Mouse (Mus musculus) bone marrow, adult 2 months (tissue): Measurements from ENCODE around the gene Slc35g3.

ENCODE experiments used
- CTCF ChIP-seq: fragments of 200-500 bp; IDR thresholded peaks from 2 replicates; pipeline ENCODE4 v1.5.1; 2011; ENCODE audit warnings: low read length, control low read depth; ENCODE audit not compliant: control insufficient read depth, insufficient read depth
- POLR2A ChIP-seq: fragments of 200-500 bp; IDR thresholded peaks from 2 replicates; pipeline ENCODE4 v1.6.1; 2011; ENCODE audit warnings: low read depth, mild to moderate bottlenecking, control low read depth, low read length, borderline replicate concordance; ENCODE audit not compliant: control insufficient read depth

DNA sequence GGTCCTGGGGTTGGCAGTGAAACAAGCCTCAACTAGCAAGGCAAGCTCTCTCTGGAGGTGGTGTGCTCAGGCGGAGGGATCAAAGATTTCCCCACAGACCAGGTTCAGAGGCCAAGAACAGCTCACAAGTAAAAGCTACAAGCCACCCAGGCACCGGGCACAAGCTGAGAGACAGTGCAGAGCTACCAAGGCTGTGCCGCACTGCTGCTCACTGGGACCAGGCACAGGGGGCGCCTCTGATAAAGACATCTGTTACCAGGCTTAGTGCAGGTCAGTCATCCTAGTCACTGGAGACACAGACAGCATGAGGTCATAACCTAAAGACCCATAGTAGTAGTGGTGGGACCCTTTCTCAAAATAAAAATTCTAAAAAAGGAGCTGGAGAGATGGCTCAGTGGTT lies 44.8 kb downstream of the Slc35g3 start:
- TF ChIP-seq CTCF (no peak), POLR2A (no peak)
